Mouse (Mus musculus) kidney, adult 2 months (tissue): ENCODE measurements around the gene Hoxb4. TPM values are rescaled to one million over a fixed set of nuclear protein-coding genes. Genes with fewer than 3 reads are reported as not detected.

Experiments
- DNase-seq: peaks from one replicate; pipeline ENCODE4 v3.0.0; 2021
- H3K27ac ChIP-seq: fragments of 200-500 bp; 2 replicates; pipeline ENCODE4 v1.5.1; 2012; ENCODE audit warnings: low read depth, low read length, control low read depth, inconsistent platforms; ENCODE audit not compliant: insufficient read depth
- H3K27me3 ChIP-seq: fragments of 200-500 bp; replicated peaks from 2 replicates; pipeline ENCODE4 v1.6.1; 2012; ENCODE audit warnings: mild to moderate bottlenecking, moderate library complexity, low read length, inconsistent platforms; ENCODE audit not compliant: control insufficient read depth, insufficient read depth
- H3K36me3 ChIP-seq: fragments of 200-500 bp; 2 replicates; pipeline ENCODE4 v1.6.1; 2012; ENCODE audit warnings: mild to moderate bottlenecking, moderate library complexity, low read length, inconsistent platforms; ENCODE audit not compliant: control insufficient read depth, insufficient read depth
- H3K4me1 ChIP-seq: fragments of 200-500 bp; 2 replicates; pipeline ENCODE4 v1.6.1; 2011; ENCODE audit warnings: low read length; ENCODE audit not compliant: control insufficient read depth, insufficient read depth
- H3K4me3 ChIP-seq: fragments of 200-500 bp; 2 replicates; pipeline ENCODE4 v1.5.1; 2011; ENCODE audit warnings: mild to moderate bottlenecking, low read depth, low read length, control low read depth; ENCODE audit not compliant: insufficient read depth
- CTCF ChIP-seq: fragments of 200-500 bp; conservative IDR thresholded peaks from 2 replicates; pipeline ENCODE4 v1.5.1; 2011; ENCODE audit warnings: low read depth, mild to moderate bottlenecking, control low read depth, low read length, moderate library complexity, mixed read lengths; ENCODE audit not compliant: insufficient read depth, insufficient read length
- POLR2A ChIP-seq: fragments of 200-500 bp; IDR thresholded peaks from one replicate; pipeline ENCODE4 v1.6.1; 2011; ENCODE audit warnings: low read depth, low read length, control low read depth
- WGBS: fragments of 180-500 bp; shearing (Covaris S2); methylation state at CpG from one replicate; pipeline ENCODE4 v1.1.7; 2018; 5-methylcytosine and 5-hydroxymethylcytosine counted together
- polyA plus RNA-seq: library from polyadenylated mRNA; depleted of rRNA; stranded (reverse); fragments of >200 nt; gene quantifications from 2 replicates; pipeline ENCODE4 v1.2.3, GENCODE M21; 2012

Hoxb4 gene
- polyA plus RNA-seq, 1 experiment: 12.6 TPM

- 21% methylated on average over 2 of the region's 2 CpGs for WGBS
- TF ChIP-seq CTCF (no peak), POLR2A (no peak)
- Histone ChIP-seq H3K27me3 (no peaks in the 10 kb centered on the region), H3K4me1 (peaks cover 63% of the 10 kb centered on the region), H3K27ac (peak overlapping the region; percentile 43), H3K36me3 (no peaks in the 10 kb centered on the region), H3K4me3 (no peak overlapping the region)
- peak; percentile 81 for DNase-seq
Observed at GRCm38 (mm10) chr11:96336597-96336996, 18.5 kb downstream of the Hoxb4 start.

- Histone ChIP-seq H3K36me3 (no peaks in the 10 kb centered on the region), H3K27ac (peak overlapping the region; percentile 43), H3K4me1 (peaks cover 59% of the 10 kb centered on the region), H3K27me3 (no peaks in the 10 kb centered on the region), H3K4me3 (no peak overlapping the region)
- no peak for DNase-seq
- TF ChIP-seq CTCF: no peak
- TF ChIP-seq POLR2A: no peak
- WGBS: 56% methylated on average over 6 of the region's 6 CpGs
Observed at GRCm38 (mm10) chr11:96337026-96337425, 19.0 kb downstream of the Hoxb4 start.

- H3K27ac ChIP-seq: peak overlapping the region; percentile 63
- H3K27me3 ChIP-seq: no peaks in the 10 kb centered on the region
- DNase-seq: no peak
- no peaks in the 10 kb centered on the region for H3K36me3 ChIP-seq
- no peak overlapping the region for H3K4me3 ChIP-seq
- TF ChIP-seq POLR2A: no peak
- no peak for TF ChIP-seq CTCF
- WGBS: 45% methylated on average over 7 of the region's 7 CpGs
- peaks cover 54% of the 10 kb centered on the region for H3K4me1 ChIP-seq
Observed at GRCm38 (mm10) chr11:96338957-96339855, 21.1 kb downstream of the Hoxb4 start.

GRCm38 (mm10) chr11:96340698-96341365, 22.8 kb downstream of the Hoxb4 start:
- Histone ChIP-seq H3K27me3 (no peaks in the 10 kb centered on the region), H3K27ac (peak overlapping the region; percentile 98), H3K36me3 (no peaks in the 10 kb centered on the region), H3K4me3 (peak overlapping the region; percentile 61), H3K4me1 (peaks cover 40% of the 10 kb centered on the region)
- peak; percentile 66 for DNase-seq
- under 1% methylated on average over 35 of the region's 36 CpGs for WGBS
- TF ChIP-seq POLR2A (no peak), CTCF (no peak)

GRCm38 (mm10) chr11:96341701-96342575, 23.9 kb downstream of the Hoxb4 start:
- WGBS: 6% methylated on average over 40 of the region's 40 CpGs
- Histone ChIP-seq H3K4me3 (peak overlapping the region; percentile 61), H3K36me3 (no peaks in the 10 kb centered on the region), H3K27ac (peak overlapping the region; percentile 98), H3K4me1 (peaks cover 30% of the 10 kb centered on the region), H3K27me3 (no peaks in the 10 kb centered on the region)
- TF ChIP-seq POLR2A (no peak), CTCF (no peak)
- peak; percentile 83 for DNase-seq

GRCm38 (mm10) chr11:96342576-96342930, 24.5 kb downstream of the Hoxb4 start:
- Histone ChIP-seq H3K4me1 (peaks cover 26% of the 10 kb centered on the region), H3K36me3 (no peaks in the 10 kb centered on the region), H3K4me3 (no peak overlapping the region), H3K27me3 (no peaks in the 10 kb centered on the region), H3K27ac (peak overlapping the region; percentile 98)
- TF ChIP-seq CTCF: no peak
- no peak for TF ChIP-seq POLR2A
- WGBS: 23% methylated on average over 4 of the region's 4 CpGs
- peak; percentile 48 for DNase-seq
